Mouse (Mus musculus): ENCODE measurements at regions not wholly inside any gene's neighbourhood (a gene's known extent, or its start where the extent isn't known, plus 50 kb on each side); places are given as distances from the start of the nearest gene placed in this dataset.

DNA sequence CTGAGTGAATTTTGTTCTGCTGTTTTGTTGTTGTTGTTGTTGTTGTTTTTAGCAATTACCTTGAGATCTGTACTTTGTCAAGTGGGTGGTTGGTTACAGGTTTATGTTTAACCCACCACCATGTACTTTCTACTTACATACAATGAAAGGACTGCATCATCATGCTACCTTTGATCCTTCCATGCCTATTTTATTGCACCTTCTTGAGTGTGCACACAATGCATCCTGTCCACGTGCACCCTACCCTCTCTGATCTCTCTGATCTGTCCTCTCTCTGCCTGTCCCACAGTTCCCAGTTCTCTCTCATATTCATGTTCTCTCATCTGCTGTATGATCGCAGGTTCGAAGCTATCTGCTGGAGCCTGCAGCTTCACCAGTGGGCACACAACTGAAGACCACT is 59.9 kb upstream of the Gas1 start:
- no peak for DNase-seq

DNA sequence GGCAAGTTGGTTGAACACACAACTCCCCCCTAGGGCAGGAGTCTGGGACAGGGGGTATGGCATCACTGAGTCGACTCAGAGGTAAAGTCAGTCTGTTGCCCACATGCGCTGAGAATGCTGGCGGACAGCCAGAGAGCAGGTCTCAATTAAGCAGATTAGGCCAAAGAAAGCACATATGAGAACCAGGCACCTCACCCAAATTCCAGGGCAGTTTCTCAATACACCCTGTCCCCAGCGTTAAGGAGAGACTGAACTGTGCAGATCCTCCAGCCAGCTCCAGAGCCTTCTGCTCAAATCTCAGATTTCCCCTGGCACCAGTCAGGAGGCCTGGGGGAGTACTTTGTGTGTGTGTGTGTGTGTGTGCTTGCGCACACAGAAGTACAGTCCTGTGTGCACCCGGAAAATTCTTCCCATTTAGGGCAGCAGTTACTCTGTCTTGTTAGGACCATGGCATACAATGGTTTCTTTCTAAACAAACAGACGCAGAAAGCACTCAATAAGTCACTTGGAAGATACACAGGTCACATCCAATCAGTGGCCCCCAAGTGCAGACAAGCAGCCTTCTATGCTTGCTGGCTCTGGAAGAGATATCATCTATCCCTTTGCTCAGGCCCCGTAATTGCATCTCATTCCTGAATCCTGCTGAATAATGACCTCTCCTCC is 65.4 kb upstream of the Gas1 start:
- no peak for DNase-seq

DNA sequence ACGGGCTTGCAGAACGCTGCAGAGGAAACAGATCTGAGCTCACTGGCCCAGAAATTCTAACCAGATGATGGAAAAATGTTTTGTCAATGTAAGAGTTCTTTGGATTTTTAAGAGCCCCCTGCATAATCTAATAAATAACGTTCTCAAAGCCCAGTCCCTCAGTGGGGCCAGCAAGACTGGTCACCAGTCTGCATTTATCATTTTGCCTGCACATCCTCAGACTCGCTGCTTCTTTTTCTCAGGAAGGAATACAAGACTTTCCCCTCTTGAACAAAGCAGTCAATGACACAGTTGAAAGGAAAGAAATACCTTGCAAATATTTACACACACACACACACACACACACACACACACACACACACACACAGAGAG is 65.9 kb upstream of the Gas1 start:
- DNase-seq = no peak

DNA sequence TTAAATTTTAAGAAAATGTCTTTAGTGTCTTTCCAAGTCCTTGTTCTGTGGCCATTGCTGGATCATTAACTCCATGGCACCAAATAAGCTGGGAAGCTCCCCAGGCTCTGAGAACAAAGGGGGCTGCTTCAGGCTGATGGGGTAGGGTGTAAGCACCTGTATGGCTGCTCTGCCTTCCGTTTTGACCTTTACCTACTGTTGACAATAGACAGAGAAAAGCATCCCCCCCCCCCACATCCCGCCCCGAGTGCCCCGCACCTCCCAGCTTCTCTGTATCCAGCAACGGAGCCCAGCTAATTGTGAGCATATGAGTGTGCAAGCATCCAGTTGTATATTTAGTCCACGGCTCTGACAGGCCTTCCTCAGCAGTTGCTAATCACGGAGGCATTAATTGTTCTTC is 78.0 kb upstream of the Gas1 start:
- DNase-seq = no peak

DNA sequence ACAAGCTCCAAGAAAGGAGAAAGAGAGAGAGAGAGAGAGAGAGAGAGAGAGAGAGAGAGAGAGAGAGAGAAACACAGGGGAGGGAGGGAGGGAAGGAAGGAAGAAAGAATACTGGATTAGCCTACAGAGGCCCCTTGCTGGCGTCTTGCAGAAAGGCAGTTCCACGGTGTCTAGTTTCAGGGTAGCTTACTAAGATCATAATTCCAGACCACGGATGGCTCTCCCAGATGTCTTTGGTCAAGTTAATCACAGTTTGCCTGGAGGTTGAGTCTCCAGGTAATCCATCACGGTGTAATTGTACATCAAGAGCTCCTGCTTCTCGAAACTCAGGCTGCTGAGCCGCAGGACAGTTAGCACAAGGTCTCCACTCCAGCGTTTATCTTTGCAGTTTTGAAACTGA is 78.5 kb upstream of the Gas1 start:
- no peak for DNase-seq

DNA sequence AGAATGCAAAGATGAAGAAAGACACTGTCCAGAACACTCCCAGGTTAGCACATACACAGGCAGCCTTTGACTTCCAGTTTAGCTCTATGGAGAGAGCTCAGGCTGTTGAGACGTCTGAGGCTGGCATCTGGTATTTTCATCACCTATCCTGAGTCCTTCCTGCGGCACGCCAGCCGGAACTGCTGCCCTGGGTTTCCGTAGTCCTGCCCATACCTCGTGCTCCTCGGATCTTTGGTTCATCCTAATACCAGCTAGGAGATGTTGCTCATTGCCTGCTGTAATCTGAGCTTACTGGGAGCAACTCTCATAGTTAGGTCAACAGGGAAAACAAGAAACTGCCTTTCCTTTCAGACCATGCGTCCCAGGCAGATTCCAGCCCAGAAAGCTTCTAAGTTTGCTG is 79.8 kb upstream of the Gas1 start:
- no peak for DNase-seq

DNA sequence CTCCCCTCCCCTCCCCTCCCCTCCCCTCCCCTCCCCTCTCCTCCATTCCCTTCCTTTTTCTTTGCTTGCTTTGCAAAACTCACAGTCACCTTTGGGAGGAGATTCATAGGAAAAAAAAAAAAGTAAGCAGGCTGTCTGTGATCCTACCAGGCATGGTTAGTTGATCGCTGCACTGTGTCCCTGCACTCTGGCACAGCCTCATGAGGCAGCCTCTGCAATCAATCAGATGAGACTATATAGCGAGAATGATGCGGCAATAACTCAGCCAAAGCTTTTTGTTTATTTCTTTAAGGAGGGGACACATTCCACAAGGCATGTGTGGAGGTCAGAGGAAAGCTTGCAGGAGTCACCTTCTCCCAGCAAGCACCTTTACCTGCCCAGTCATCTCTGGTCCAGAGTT is 80.7 kb upstream of the Gas1 start:
- no peak for DNase-seq

DNA sequence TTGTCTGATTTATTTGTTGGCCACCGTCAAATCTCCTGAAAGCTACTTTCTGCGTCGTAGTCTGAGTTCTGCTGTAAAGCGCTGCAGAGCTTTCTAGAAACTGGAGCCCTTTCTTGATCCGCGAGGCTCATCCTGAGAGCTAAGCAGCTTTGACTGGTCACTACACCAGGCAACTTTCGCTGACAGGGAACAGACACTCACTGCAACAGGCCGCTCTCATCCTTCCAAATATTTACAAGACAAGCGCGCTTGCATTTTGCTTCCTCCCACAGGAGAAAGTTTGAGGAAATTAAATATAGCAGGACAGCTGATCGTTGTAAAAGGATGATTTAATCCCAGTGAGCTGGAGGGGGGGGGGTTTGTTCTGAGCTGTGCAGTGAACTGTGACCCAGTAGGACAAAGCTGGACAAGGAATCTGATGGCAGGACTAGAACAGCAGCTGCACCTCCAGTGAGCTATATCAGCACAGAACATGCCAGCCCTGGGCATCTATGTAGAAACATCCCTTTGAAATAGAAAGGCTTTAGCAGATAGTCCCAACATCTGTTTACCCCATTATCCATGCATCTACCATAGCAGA is 85.4 kb upstream of the Gas1 start:
- DNase-seq = no peak

DNA sequence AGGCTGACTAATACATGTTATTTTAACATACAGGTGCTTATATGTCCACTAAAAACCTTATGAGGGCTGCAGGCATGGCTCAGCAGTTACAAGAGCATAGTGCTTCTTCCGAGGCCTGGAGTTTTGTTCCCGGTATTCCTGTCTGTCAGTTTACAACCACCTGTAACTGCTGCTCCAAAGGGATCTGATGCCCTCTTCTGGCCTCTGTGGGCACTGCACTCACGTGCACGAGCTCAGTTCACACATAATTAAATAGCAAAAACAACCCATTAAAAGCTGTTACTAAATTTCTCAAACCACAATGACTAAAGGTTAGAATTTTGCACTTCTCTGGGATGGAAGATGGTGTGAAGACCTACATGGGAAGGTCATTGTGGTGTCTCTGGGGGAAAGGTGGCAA is 87.3 kb upstream of the Gas1 start:
- no peak for DNase-seq

DNA sequence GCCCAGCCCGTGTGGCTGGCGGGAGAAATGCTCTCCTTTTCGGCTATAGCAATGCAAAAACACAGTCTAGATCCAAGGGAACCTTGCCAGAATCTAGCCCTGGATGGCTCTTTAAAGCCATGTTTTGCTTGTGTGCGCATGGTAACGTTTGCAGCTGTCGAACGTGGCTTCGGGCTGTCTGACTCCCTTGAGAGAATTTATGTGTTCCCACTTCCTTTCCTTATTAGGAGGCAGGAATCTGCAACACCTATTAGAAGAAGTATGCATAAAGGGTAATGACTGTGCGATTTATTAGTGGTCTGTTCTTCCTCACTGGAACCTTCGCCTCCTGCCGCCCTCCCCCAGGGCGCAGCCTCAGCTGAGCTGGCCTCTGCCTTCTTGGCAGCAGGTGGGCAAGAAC is 90.4 kb upstream of the Gas1 start:
- DNase-seq = no peak

DNA sequence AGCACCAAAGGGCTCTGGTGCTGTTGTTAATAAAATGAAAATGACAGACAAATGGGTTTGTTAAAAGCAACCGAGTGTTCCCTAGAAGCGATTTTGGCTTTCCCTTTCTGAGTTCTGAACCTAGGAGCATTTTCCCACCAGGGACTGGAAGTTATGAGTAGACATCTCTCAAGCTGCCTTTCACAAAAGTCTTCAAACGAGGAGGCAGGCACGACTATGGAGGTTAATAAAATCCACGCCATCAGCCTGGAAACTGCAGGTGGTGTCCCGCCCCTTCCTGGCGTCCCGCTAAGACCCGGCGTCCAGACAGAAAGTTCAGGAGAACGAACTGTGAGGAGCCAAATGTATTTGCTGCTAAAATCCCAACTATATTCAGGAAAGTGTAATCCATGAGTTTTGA is 91.1 kb upstream of the Gas1 start:
- no peak for DNase-seq

DNA sequence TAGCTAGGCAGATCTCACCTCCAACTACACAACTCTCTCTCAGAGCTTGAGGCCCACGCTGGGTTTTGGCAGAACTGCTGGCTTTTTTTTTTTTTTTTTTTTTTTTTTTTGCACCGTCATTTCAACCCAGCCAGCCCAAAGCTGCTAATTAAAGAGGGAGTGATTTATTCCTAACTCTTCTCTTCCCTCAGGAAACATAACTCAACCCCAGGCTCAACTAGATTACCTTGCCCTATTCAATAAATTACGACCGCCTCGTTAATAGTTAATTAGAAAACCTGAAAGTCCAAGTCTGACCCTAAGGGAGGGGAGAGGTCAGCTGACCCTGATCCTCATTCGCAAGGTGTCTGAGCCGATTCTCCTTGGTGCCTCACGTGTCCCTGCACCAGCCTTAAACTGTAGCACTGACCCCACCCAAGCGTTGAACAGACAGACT is 92.3 kb upstream of the Gas1 start:
- DNase-seq = no peak

DNA sequence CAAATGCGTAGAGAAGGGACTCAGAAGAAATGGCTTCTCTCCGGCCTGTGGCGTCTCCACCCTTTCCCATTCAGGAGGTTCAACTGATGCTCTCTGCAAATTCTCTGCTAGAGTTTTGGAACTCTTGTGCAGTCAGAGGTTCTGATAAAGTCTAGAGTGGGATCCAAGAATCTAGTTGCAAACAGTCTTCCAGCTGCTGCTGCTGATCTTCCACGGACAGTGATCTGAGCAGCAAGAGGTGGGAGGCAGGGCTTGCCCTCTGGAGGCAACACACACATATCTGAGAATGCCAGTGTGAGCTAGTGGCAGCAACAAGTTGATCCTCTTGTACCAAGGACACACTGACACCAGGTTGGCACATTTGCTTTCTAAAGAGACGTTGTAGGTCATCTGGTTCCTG is 93.4 kb upstream of the Gas1 start:
- no peak for DNase-seq

DNA sequence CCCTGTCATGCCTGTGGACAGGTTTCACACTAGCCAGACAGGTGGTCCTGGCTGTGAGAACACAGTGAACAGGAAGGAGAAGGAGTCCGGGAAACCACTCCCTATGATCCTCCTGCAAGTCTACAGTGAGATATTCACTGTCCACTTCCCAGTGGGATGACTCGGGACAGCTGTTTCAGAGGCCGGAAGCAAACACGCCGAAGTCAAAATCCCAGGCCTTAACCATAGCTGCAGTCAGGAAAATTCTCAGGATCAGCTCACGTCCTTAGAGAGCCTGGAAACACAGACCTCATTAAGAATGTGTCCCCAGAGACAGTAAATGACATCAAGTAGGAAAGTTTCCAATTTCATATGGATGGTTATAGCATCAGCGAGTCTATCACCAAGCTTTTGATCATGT is 96.2 kb upstream of the Gas1 start:
- DNase-seq = no peak

DNA sequence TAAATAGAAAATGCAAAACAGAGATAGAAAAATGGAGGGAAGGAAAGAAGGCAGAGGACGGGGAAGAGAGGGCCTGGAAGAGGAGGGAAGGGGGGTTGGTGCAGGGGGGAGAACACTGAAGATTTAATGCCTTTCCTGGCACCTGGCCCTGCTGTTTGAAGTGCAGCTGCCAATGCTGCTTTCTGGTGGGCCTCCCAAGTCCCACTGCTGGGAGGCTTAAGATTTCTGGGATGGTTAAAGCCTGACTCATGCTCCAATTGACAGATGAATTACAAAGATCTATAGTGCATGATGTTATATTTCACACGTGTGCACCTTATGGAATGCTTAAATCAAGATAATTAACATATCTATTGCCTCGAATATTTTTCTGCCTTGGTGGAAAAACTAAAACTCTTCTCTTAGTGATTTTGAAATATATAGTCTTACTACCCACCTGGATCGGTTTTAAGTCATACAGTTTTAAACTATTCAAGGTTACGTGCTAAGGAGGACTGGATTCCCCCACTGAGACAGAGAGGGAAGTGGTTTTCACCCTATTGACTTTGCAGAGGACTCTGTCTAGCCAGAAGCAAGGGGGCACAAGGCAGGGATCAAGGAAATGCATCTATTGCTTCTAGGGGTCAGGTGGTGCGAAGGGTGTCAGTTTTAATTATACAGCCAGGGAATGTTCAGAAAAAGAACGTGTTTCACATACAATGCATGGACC is 105.5 kb upstream of the Gas1 start:
- DNase-seq = no peak

DNA sequence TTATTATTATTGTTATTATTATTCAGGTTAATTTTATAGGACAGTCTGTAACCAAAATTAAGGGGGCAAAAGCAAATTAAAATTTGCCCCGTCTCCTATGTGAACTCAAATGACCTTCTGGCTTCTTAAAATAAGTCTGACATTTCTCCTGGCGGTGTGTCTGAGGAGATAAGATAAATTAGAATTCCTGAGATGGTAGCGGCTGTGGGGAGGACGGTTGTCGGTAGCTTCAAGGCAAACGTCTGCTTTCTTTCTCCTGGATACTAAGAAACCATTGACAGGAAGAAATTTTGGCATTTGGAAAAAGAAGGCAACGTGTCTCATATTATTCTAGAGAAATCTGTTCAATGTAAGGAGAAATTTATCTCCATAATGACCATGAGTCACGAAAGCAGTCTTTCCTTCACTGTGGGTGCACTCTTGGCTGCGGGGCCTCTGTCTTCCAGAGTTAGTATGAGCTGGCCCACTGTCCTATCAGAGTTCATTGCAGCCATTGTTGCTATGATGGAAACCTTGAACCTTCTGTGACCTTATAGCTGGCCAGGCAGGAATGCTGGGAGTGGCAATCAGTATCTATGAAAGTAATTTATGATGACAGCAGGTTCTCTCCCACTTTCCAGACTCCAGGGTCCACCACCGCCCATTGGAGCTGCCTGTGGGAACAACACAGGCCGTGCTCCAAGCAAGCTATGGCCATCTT is 109.5 kb upstream of the Gas1 start:
- DNase-seq = no peak

DNA sequence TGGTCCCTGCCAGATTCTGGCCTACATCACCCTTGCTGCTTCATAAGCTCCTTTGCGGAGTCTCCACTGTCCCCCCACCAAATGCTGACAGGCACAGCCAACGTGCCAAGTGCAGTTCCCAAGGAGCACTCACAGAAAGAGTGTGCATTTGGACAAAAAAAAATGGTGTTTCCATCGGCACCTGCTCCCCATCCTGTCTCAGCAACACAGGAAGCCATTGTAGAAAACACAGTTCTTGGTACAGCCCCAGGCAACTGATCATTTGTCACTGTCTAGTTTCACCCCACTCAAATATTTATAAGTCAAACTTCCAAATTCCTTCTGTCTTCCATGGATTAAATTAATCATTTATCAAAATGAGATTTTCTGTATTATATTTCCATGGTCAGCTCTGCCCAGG is 112.5 kb upstream of the Gas1 start:
- no peak for DNase-seq

DNA sequence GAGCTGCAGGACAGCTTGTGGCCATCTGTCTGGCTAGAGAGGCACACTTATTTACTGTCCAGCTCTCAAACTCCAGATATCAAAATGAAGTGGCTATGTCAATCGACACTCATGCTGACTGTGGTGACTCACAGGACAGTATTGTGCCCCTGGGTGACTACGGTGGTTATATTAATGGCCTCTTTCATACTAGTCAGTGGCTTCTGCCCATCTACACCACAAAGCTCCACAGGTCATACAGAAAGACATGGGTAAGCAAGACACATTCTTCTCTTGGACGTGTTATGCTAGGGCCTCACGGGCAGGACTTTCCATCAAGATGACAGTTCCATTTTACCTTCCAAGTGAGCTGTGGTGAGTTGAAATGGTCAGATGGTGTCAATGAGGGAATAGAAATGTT is 113.7 kb upstream of the Gas1 start:
- no peak for DNase-seq

DNA sequence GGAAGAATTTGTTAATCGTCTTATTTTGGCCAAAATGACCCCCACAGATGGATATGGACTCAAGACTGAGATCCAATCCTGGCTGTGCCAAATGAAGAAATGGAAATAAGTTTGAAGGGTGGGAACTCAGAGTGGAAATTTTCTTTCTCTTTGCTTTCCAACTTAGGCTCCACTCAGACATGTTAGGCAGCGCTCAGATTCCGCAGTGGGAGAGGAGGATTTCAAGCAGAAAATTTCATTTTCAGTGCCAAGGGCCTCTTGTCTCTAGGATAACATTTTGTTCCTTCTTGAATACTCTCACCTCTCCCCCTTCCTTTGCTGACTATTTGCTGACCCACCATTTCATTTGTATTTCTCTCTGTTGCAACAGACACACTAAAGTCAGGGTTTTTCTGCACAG is 114.2 kb upstream of the Gas1 start:
- DNase-seq = no peak

DNA sequence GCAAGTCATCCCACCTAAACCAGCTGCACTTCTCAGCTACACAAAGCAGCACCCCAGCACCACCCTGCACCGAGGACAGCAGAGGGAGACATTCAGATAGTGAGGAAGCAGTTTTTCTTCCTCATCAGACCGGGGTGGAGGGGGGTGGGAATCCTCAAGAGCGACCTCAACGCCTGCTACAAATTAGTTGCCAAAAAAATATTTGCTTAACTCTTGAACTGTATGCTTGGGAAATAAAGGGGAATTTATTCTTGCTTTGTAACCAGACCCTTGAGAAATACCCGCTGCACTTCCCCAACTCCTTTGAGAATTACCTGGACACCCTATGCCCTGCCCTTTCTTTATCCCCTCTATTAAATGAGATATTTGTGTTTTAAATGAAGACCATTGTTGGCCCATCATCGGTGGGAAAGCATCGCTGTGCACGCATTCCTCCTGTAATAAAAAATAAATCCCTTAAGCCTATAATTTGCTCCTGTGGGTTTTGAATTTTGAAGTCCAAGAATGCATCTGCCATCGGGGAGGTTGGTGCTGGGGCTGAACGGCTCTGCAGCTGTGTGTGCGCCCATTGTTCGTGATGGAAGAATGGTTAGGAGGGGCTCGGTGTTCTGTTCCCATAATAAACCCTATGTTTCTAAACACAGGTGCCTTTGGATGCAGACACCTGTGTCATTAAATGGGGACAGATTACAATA is 119.2 kb upstream of the Gas1 start:
- no peak for DNase-seq

DNA sequence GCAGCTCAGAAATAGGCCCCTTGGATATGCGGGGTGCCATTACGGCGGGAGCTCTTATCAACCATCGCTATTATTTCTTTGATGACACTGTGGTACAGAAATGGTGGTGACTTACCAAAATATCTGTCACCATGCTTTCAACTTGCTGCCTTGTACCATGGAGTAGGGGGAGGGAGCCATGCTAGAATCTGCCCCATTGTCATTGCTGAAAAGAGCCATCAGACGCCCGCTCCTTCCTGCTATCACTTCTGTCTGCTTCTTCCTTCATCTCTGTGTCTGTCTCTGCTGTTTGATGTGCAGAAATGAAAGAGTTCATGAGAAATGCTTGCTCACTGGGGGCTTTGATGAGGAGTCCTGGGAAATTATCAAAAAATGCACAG is 119.7 kb upstream of the Gas1 start:
- DNase-seq = no peak

DNA sequence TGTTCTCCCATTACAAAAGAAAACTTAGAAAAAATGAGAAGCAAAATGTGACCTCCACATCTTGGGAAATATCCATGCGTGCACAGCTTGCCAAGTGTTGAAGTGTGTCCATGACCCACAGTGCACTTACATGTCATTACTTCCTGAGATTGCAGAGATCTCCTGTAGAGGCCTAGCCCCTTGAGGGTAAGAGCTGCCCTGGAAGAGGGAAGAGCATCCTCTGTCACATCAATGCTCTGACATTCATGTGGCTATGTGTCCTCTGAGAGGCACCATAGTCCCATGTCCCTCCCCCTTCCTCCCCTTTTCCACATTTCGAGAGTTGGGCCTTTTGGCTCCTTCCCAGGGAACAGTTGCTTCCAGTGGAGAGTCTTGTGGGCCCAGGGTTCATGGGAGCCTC is 121.4 kb upstream of the Gas1 start:
- no peak for DNase-seq

DNA sequence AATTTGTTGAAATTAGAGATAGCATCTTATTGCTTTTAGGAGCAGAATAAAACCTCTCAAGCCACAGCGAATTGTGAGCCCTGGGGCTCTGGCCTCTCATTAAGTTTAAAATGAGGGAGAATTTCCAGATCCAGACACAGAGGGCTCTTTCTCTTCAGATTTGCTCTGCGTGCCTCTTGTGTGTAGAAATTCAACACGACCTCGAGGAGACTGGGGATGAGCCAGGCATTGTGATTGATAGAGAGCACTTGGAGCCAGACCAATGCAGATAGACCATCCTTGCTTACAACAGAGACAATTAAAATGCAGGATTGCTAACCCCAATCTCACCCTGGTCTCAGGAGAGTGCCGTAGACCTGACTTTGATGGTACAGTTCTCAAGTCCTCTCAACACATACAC is 121.9 kb upstream of the Gas1 start:
- no peak for DNase-seq

DNA sequence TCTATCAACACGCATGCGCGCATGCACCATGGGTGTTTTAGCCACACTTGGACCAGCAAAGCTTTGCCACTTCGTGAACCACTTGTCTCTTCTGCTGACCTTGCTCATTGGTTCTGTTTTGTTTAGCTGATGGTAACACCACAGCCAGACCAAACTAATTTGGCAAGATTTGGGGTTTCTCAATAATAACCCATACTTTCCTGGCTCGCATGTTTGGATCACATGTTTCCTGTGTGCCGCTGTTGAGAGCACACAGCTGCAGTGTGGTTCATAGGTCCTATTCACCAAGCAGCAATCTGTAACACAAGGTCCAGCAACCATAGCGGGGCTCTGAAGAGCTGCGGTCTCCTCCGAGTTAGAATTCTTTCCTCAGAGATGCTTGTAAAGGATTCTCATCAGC is 126.4 kb upstream of the Gas1 start:
- DNase-seq = no peak

Data from cerebellum, adult 9-11 months (tissue).